Mouse (Mus musculus) liver, postnatal 0 days (tissue): Measurements from ENCODE around the gene Tmem174.

Experiments used
- CTCF ChIP-seq: sonication (generic); IDR thresholded peaks from 2 replicates; pipeline ENCODE4 v1.5.1; 2016; ENCODE audit warnings: antibody characterized with exemption, low read depth
- EP300 ChIP-seq: IDR thresholded peaks from 2 replicates; pipeline ENCODE4 v1.6.1; 2016; ENCODE audit warnings: antibody characterized with exemption, low read depth, mild to moderate bottlenecking

GRCm38 (mm10) chr13:98594726-98595141 is 42.5 kb downstream of the Tmem174 start:
- TF ChIP-seq EP300 = peak; percentile 44; the same call in 1 of the 2 replicates
- TF ChIP-seq CTCF = no peak
